Mouse (Mus musculus) kidney, adult 8-10 months (tissue): ENCODE results near the gene Tyw3.
"Not testable (repeated sequence)": the region's sequence is repeated elsewhere in the genome, so short reads cannot be mapped to it uniquely, and the experiment has no call there.

ENCODE experiments used
- DNase-seq, 2 experiments: peaks; one replicate each; pipeline ENCODE4 v3.0.0; 2022

Gene Tyw3

GRCm38 (mm10) chr3:154596934-154597554 is at the start of gene Tyw3:
Gene Tyw3 (minus strand): TSS chr3:154597104.
- DNase-seq, result peak; percentile 94 to 97

- DNase-seq, result no peak
Observed at GRCm38 (mm10) chr3:154633091-154633490, 36.2 kb upstream of the Tyw3 start.

- DNase-seq, result not testable (repeated sequence)
Observed at GRCm38 (mm10) chr3:154631281-154631680, 34.4 kb upstream of the Tyw3 start.

DNA sequence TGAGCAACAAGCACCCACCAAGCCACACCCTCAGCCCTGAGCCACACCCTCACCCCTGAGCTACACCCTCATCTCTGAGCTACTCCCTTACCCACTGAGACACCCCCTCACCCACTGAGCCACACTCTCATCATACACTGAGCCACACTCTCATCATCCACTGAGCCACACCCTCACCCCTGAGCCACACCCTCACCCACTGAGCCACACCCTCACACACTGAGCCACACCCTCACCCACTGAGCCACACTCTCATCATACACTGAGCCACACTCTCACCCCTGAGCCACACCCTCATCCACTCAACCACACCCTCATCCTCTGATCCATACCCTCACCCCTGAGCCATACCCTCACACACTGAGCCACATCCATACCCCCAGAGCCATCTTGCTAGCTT is 31.4 kb upstream of the Tyw3 start:
- no peak for DNase-seq

- no peak for DNase-seq
Observed at GRCm38 (mm10) chr3:154616106-154616505, 19.2 kb upstream of the Tyw3 start.

DNA sequence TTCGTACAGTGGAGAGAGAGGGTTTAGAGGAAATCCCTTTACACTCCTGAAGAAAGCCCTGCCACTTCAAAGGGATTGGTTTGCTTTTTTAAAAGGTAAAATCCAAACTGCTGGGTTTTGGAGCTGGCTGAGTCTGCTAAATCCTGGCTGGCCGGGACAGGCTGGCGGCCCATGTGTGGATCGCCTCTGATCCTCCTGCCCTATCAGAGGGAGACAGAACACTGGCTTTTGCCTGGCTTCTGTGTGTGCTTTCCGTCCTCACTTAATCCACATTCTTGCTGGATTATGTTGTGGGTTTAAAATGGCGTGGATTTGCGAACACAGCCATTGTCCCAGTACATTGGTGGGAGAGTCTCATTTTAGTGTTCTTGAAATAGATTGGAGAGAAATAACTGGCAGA is 18.4 kb upstream of the Tyw3 start:
- DNase-seq, result no peak

DNA sequence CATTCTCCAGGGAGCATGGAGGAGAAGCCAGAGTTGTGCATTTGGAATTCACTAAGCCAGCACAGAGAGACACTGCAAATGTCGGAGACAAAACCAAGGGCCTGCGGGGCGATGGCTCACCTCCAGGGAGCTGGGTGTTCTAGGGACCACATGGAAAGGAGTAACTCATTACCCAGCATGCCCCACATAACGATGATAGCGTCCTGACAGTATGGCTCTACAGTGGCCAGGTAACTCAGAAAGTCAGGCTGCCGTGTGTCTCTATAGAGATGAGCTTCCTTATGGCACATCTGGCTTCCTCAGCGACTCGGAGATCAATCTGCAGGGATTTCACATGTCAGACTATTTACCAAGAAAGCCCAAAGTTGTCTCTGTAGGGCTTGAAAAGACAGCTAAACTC is 17.9 kb upstream of the Tyw3 start:
- no peak for DNase-seq

GRCm38 (mm10) chr3:154611888-154612287 is 15.0 kb upstream of the Tyw3 start:
- DNase-seq, result peak; percentile 32 to 42

DNA sequence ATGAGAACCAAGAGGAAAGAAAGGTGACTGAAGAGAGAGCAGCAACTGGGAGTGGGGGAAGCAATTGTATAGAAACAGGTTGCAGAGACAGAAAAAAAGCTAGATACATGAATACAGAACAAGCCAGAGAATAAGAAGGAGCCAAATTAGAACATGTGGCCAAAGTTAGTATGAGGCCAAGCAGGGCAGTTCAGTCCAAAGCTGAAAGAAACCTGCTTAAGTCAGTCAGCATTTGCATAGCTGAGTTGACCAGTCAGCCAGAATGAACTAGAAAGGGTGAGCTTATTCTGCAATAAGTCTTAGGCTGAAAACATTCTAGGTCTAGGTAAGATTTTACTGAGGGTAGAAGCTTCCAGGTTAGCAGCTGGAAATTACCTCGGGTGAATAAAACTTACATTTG is 11.0 kb upstream of the Tyw3 start:
- peak in 1 of 2 experiments; percentile 45 for DNase-seq

GRCm38 (mm10) chr3:154604871-154605270 is 8.0 kb upstream of the Tyw3 start:
- DNase-seq, result peak in 1 of 2 experiments; percentile 23

- no peak for DNase-seq
Observed at GRCm38 (mm10) chr3:154602141-154602540, 5.2 kb upstream of the Tyw3 start.

- peak; percentile 75 to 84 for DNase-seq
Observed at GRCm38 (mm10) chr3:154597561-154597960, 657 bp upstream of the Tyw3 start.

DNA sequence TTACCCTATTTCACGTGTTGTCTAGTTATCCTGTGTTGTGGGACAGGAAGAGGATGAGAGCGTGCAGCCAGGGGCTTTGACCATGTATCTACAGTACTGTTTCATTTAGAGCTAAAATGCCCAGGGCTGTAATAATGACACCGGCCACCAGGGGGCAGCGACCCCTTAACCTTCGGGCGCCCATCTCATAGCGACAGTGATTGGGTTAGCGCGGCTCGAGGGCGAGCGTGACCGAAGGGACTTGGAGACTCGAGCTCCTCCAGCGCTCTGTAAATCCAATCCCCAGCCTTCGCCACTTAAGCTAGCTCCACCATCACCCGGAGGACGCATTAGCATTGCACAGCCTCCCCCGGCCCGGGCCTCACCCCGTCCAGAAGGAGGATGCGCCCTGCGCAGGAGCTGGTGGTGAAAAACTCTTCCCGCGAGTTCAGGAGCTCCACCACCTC is 393 bp downstream of the Tyw3 start, which contains the start of gene Cryz:
TSS of gene Cryz (plus strand) at position 224 of the 446 bp plus-strand sequence.
- DNase-seq, result peak; percentile 88 to 96

DNA sequence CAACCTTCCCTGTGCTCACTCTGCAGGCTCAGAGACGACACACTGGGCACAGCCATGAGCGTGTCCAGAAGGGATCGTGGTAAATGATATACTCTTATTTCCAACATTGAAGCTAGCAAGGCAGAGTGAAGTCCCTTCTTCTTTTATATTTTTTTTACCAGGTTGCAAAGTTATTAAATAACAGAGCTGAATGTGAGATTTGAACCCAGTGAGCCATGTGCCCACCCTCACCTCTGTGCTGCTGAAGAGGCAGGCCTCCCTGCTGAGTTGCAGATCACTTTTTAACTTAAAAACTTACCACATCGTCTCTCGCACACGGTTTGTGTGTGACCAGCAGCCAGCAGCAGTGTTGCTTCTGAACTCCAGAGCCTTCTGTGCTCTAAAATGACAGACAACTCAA is 2.7 kb downstream of the Tyw3 start:
- DNase-seq, result peak; percentile 64 to 74

GRCm38 (mm10) chr3:154593596-154593995 is 3.3 kb downstream of the Tyw3 start:
- DNase-seq, result no peak

GRCm38 (mm10) chr3:154591621-154592020 is 5.3 kb downstream of the Tyw3 start:
- no peak for DNase-seq

GRCm38 (mm10) chr3:154590971-154591370 is 5.9 kb downstream of the Tyw3 start:
- DNase-seq, result no peak

- peak; percentile 49 to 55 for DNase-seq
Observed at GRCm38 (mm10) chr3:154584351-154584750, 12.6 kb downstream of the Tyw3 start.

DNA sequence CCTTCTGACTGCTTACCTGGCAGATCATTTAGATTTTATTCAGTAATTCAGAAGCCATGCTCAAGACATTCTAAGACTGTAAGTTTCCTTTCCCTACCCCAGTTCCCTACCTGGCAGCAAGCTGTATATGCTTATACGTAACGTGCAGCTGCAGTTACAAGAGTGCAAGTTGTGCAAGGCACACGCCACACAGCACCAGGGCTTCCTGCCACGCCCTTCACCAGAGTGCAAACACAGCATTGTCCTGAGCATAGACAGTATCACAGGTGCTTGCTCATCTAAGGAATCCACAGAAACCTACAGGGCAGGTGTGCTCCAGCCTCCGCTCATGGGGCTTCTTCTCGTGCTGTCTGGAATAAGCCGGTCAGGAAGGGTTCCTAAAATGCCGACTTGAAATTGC is 19.0 kb downstream of the Tyw3 start:
- no peak for DNase-seq

- DNase-seq, result no peak
Observed at GRCm38 (mm10) chr3:154573666-154574065, 23.2 kb downstream of the Tyw3 start.

DNA sequence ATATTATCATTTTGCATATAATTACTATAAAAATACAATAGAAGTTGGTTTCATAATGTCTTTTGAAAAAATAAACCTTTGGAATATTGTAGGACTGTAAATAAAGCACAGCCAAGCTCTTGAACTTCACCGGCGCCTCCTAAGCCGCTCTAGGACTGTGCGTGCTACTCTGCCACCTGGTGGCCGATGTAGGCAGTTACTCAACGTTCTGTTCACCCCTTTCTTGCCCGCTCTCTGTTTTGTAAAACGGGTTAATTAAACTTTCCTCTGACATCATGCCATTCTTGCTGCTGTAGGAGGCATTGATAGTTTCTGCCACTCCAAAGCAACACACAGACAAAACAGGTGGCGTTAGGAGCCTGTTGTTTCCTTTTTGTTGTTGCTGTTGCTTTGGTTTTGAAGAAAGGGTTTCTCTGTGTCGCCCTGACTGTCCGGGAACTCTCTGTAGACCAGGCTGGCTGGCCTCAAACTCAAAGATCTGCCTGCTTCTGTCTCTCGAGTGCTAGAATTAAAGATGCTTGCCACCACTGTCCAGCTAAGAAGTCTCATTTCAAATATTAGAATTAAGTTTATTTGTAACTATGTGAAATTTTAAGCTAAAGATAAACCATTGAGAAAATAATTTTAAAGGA is 24.4 kb downstream of the Tyw3 start:
- DNase-seq, result peak; percentile 37 to 63

GRCm38 (mm10) chr3:154570786-154571185 is 26.1 kb downstream of the Tyw3 start:
- no peak for DNase-seq

- no peak for DNase-seq
Observed at GRCm38 (mm10) chr3:154570029-154570575, 26.8 kb downstream of the Tyw3 start.

DNA sequence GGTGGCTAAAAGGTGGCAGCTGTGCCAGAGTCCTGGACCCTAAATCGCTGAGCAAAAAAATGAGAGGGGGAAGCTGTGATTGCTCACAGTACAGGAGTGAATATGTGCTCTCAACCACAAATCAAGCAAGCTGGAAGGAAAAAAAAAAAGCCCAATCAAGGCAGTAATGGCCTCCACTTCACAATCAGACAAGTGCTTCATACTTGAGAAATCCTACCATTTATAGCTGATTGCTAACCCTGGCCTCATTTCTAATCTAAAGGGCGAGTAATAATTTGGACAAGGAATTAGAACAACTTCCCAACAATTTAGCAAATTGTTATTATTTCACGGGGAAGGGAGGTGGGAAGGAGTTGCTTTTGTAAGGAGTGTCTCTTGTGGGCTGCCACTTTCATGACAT is 31.5 kb downstream of the Tyw3 start:
- no peak for DNase-seq
